Mouse (Mus musculus): Measurements from ENCODE around the gene Cmtm8. TPM values are rescaled to one million over a fixed set of nuclear protein-coding genes. Genes with fewer than 3 reads are reported as not detected.

Gene Cmtm8
- polyA plus RNA-seq, 1 experiment: 2.4 TPM

- DNase-seq (ENCODE audit: low read depth, low spot score): no peak
- 74% methylated on average over 1 of the region's 1 CpGs for WGBS
These were observed 16.6 kb downstream of the Cmtm8 start for GRCm38 (mm10) chr9:114827242-114827852.

- 65% methylated on average over 7 of the region's 7 CpGs for WGBS
- DNase-seq (ENCODE audit: low read depth, low spot score): no peak
These were observed 19.8 kb downstream of the Cmtm8 start for GRCm38 (mm10) chr9:114824166-114824565.

GRCm38 (mm10) chr9:114821548-114822289 lies 22.2 kb downstream of the Cmtm8 start:
- WGBS: 28% methylated on average over 15 of the region's 15 CpGs
- DNase-seq (ENCODE audit: low read depth, low spot score): peak; percentile 75

GRCm38 (mm10) chr9:114818918-114819317 lies 25.0 kb downstream of the Cmtm8 start:
- WGBS: 86% methylated on average over 3 of the region's 3 CpGs

GRCm38 (mm10) chr9:114817012-114817411 lies 26.9 kb downstream of the Cmtm8 start:
- DNase-seq (ENCODE audit: low read depth, low spot score): no peak
- WGBS: 59% methylated on average over 7 of the region's 7 CpGs

More at GRCm38 (mm10) chr9:114818918-114819317, 25.0 kb downstream of the Cmtm8 start:
- DNase-seq (ENCODE audit: low read depth, low spot score): no peak

- no peak for DNase-seq (ENCODE audit: low read depth, low spot score)
- WGBS: 93% methylated on average over 7 of the region's 7 CpGs
These were observed 27.8 kb downstream of the Cmtm8 start for GRCm38 (mm10) chr9:114816121-114816520.

- 48% methylated on average over 4 of the region's 4 CpGs for WGBS
- no peak for DNase-seq (ENCODE audit: low read depth, low spot score)
These were observed 28.6 kb downstream of the Cmtm8 start for GRCm38 (mm10) chr9:114815315-114815714.

GRCm38 (mm10) chr9:114812001-114812400 lies 32.0 kb downstream of the Cmtm8 start:
- DNase-seq (ENCODE audit: low read depth, low spot score): no peak
- WGBS: 82% methylated on average over 4 of the region's 4 CpGs

- 31% methylated on average over 11 of the region's 11 CpGs for WGBS
- no peak for DNase-seq (ENCODE audit: low read depth, low spot score)
These were observed 33.1 kb downstream of the Cmtm8 start for GRCm38 (mm10) chr9:114810837-114811236.

- DNase-seq (ENCODE audit: low read depth, low spot score): no peak
- WGBS: 38% methylated on average over 5 of the region's 5 CpGs
These were observed 35.3 kb downstream of the Cmtm8 start for GRCm38 (mm10) chr9:114808671-114809070.

GRCm38 (mm10) chr9:114807261-114807660 lies 36.7 kb downstream of the Cmtm8 start:
- 70% methylated on average over 8 of the region's 8 CpGs for whole genome bisulfite sequencing
- no peak for DNase-seq (ENCODE audit: low read depth, low spot score)

- no peak for DNase-seq (ENCODE audit: low read depth, low spot score)
- WGBS: 28% methylated on average over 19 of the region's 19 CpGs
These were observed 38.7 kb downstream of the Cmtm8 start for GRCm38 (mm10) chr9:114805151-114805671.

GRCm38 (mm10) chr9:114802191-114802590 lies 41.8 kb downstream of the Cmtm8 start:
- 91% methylated on average over 1 of the region's 1 CpGs for WGBS
- DNase-seq (ENCODE audit: low read depth, low spot score): no peak

GRCm38 (mm10) chr9:114801301-114801700 lies 42.7 kb downstream of the Cmtm8 start:
- no peak for DNase-seq (ENCODE audit: low read depth, low spot score)
- 76% methylated on average over 15 of the region's 15 CpGs for WGBS

- no peak for DNase-seq (ENCODE audit: low read depth, low spot score)
- 72% methylated on average over 10 of the region's 10 CpGs for WGBS
These were observed 44.4 kb downstream of the Cmtm8 start for GRCm38 (mm10) chr9:114799498-114800107.

- no peak for DNase-seq (ENCODE audit: low read depth, low spot score)
- 54% methylated on average over 6 of the region's 6 CpGs for WGBS
These were observed 45.1 kb downstream of the Cmtm8 start for GRCm38 (mm10) chr9:114798845-114799244.

GRCm38 (mm10) chr9:114797329-114798004 lies 46.5 kb downstream of the Cmtm8 start:
- no peak for DNase-seq (ENCODE audit: low read depth, low spot score)
- WGBS: 58% methylated on average over 11 of the region's 11 CpGs

GRCm38 (mm10) chr9:114796473-114797050 lies 47.4 kb downstream of the Cmtm8 start:
- 74% methylated on average over 11 of the region's 11 CpGs for WGBS
- no peak for DNase-seq (ENCODE audit: low read depth, low spot score)

GRCm38 (mm10) chr9:114794491-114794890 lies 49.5 kb downstream of the Cmtm8 start:
- 63% methylated on average over 4 of the region's 4 CpGs for WGBS
- DNase-seq (ENCODE audit: low read depth, low spot score): no peak
